Mouse (Mus musculus) stomach, embryonic 14.5 days (tissue): ENCODE data around the gene Mrgprx1. TPM values are rescaled to one million over a fixed set of nuclear protein-coding genes. Genes with fewer than 3 reads are reported as not detected.

ENCODE experiments used
- polyA plus RNA-seq: library from polyadenylated mRNA; unstranded; fragments of >200 nt; fragmentation: Nextera tagmentation; extraction: Ambion mirVana; gene quantifications from 2 replicates; pipeline ENCODE4 v1.2.1, GENCODE M21; 2014

The Mrgprx1 gene
- polyA plus RNA-seq, 1 experiment from 2014 or later = not detected

Other genes starting within 250 kb of the Mrgprx1 start
- gene Mrgpra4, start 45.5 kb downstream of the Mrgprx1 start, polyA plus RNA-seq = not detected in 2 replicates
- not detected in 2 replicates for gene Mrgprb5, start 141.4 kb upstream of the Mrgprx1 start, polyA plus RNA-seq
- gene Mrgprb4, start 171.7 kb upstream of the Mrgprx1 start, polyA plus RNA-seq = not detected in 2 replicates